Mouse (Mus musculus): ENCODE results near the gene Urah. TPM values are rescaled to one million over a fixed set of nuclear protein-coding genes. Genes with fewer than 3 reads are reported as not detected.
A peak's percentile ranks its signal among the peaks of the same experiment; 100 is the strongest.

The Urah gene
- polyA plus RNA-seq, 1 experiment, result 49.4 TPM

DNA sequence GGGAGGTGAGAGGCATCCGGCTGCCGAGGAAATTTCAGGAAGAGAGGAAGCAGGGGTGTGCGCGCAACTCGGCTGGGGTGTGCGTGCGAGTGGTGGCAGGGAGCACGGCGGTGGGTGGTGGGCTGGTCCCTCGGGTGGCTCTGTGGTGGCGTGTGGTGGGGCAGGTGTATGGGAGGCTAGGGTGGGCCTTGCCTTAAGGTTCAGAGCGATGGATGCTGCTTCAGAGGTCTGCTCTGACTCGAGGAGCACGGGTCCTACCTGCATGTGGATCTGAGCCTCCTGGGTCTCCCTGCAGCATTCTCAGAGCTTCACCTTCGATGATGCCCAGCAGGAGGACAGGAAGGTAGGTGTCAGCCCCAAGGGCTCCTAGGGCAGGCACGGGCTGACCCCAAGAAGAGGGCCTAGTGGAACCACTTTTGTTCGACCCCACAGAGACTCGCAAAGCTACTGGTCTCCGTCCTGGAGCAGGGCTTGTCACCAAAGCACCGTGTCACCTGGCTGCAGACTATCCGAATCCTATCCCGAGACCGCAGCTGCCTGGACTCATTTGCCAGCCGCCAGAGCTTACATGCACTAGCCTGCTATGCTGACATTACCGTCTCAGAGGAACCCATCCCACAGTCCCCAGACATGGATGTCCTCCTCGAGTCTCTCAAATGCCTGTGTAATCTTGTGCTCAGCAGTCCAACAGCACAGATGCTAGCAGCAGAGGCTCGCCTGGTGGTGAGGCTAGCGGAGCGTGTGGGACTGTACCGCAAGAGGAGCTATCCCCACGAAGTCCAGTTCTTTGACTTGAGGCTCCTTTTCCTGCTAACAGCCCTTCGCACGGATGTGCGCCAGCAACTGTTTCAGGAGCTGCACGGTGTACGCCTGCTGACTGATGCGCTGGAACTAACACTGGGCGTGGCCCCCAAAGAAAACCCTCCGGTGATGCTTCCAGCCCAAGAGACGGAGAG, 23.0 kb downstream of the Urah start, which contains the start of gene Bet1l:
Gene Bet1l, minus strand, starts transcription at position 28 of the 956 bp plus-strand sequence.
- no peak for DNase-seq (ENCODE audit: low read depth, low spot score)
- WGBS, result 16% methylated on average over 40 of the region's 40 CpGs

DNA sequence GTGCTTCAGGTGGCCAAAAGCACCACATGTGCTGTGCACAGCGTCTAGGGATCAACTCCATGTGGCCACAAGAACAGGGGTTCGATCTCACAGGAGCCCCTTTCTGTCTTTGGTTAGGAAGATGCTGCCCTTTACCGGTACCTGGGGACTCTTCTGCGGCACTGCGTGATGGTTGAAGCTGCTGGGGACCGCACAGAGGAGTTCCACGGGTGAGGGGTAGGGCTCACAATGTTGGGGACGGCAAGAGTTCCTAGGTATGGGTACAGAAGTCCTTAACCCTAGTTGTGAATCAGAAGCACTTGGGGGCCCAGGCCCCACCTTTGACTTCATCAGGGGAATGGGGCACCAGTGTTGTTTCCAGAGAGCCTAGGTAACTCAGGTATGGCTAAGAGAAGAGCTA, 23.9 kb downstream of the Urah start:
- DNase-seq (ENCODE audit: low read depth, low spot score), result no peak
- 93% methylated on average over 8 of the region's 8 CpGs for WGBS

DNA sequence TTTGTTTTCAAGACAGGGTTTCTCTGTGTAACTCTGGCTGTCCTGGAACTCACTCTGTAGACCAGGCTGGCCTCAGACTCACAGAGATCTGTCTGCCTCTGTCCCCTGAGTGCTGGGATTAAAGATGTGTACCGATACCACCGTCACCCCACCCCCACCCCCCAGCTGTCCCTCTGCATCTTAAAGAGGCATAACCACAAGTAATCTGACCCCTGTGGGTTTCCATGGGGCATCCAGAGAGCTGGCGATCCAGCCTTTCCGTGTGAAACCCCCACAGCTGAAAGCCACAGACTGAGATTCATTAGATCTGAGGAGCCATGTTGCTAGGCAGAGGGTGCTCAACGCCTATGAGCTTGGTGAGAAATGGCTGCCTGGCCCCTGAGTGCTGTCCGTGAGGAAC, 25.2 kb downstream of the Urah start:
- 79% methylated on average over 6 of the region's 6 CpGs for WGBS
- no peak for DNase-seq (ENCODE audit: low read depth, low spot score)

DNA sequence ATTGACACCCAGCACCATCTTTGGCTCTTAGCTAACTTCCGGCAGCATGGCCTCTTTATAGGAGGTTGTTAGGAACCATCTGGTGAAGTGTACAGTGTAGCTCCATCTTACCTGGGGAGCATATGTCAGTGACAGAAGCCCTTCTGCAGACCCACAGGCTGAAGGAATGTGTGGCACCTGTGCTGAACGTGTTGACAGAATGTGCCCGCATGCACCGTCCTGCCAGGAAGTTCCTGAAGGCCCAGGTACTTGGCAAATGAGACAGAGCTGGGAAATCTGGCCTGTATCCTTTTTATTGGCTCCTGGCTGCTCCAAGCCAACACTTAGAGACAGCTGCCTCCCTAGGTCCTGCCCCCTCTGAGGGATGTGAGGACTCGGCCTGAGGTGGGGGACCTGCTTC, 25.9 kb downstream of the Urah start:
- DNase-seq (ENCODE audit: low read depth, low spot score), result no peak
- 77% methylated on average over 5 of the region's 5 CpGs for WGBS

DNA sequence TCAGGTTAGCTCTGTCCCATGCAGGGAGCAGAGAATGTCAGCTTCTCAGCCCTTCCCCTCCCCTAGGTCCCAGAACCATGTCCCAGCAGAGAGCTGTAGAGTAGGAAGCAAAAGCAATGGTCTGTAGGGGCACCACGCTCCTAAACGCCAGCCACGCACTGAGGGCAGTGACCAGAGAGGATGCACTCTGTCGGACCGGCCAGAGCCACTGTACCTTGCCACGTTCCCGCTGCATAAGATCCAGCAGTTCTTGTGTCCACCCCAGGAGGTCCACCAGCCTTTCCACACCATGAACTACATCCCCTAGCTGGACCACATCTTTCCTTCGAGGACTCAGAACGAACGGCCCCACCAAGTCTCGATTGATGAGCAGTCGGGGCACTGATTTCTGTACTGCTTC, 29.9 kb downstream of the Urah start:
- 92% methylated on average over 12 of the region's 12 CpGs for WGBS
- no peak for DNase-seq (ENCODE audit: low read depth, low spot score)

DNA sequence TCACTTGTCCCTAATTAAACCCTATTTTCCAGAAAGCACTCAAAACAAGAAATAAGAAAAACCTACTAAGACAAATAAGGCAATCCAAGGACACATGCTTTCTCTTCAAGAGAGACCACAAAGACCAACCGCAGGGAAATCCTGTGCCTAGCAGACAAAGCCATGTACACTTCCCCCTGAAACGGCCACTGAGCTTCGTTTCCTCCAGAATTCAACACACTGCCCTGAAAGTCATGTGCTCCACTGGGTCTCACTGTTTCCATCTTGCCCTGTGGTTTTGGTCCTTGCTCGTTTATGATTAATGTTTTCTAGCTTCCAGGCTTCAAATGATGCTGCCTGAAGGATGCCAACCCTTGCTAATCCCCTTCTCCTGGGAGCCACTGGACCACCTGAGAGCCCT, 39.4 kb downstream of the Urah start:
- 87% methylated on average over 4 of the region's 4 CpGs for WGBS
- no peak for DNase-seq (ENCODE audit: low read depth, low spot score)

DNA sequence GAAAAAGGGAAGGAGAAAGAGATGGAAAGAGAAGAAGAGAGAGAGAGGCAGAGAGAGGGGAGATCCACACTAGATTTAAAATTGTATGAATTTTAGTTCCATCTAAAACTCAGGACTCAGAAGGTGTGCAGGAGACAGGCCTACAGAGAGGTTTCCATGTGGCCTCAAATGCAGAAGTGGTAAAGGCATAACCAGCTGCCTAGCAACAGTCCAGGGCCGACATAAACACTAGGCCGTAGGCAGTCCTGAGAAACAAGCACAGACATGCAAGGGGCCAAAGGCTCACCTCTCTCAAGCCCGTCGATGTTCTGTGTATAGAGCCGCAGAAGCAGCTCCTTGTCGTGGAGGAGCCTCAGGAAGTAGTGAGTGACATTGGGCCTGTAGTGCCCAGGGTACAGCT, 42.5 kb downstream of the Urah start:
- no peak for DNase-seq (ENCODE audit: low read depth, low spot score)
- 84% methylated on average over 6 of the region's 6 CpGs for WGBS

DNA sequence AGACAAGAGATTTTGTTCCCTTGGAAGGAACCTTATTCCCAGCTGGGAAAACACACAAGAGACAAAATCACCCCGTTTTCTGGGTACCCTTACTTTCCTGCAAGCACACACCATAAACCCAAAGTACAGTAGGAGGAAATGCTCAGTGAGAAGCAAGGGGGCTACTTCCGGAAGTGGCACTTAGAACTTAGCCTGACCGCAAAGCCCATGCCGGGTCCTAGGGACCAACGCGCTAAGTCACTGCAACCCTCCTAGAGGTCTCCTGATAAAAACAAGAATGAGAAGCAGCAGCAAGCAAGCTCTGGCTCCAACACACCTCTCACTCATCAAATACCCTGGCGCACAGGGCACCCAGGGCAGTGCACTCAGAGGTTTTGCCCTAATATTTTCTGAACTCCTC, 44.5 kb downstream of the Urah start:
- 83% methylated on average over 7 of the region's 7 CpGs for WGBS
- DNase-seq (ENCODE audit: low read depth, low spot score), result no peak

DNA sequence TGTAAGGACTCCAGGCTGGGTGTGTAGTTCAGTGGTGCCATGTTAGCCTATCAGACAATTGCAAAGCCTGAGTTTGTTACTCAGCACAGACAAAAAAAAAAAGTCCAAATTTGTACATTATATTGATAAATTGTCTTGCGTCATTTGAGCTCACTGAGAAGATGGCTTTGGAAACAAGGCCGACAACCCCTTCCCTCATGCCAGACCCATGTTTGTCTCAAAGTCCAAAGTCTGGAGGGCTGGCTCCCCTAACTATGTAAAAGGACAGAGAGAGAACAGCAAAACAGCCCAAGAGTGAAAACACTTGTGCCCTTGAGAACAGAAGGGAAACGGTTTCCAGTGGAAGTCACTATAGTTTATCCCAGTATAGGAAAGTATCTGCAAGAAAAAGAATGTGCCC, 45.6 kb downstream of the Urah start:
- 58% methylated on average over 3 of the region's 3 CpGs for WGBS
- DNase-seq (ENCODE audit: low read depth, low spot score), result no peak

DNA sequence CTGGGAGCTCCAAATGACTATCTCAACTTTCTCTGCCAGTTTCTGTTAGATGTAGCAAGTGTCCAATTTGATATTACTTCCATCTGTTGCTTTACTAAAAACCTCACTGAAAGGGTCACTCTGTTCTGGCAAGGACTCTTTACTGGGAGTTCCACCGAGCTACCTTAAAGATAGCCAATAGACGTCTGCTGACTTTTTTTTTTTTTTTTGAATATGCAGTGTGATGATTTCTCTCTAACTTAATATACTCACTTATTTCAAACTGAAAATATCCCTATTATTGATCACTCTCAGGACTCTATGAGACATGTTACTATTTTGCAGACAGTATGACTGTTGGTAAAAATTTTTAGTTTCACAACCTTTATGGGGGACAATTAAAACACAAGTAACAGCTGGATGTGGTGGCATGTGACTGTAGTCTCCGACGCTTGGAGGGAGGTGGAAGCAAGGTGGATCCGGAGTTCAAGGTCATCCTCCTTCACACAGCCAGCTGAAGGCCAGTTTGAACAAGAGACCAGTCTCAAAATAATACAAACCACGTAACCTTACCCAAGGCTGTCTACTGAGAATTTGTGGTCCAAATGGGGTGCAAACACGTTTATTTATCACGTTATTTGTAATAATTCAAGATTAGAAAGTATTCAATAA, 46.2 kb downstream of the Urah start:
- no peak for DNase-seq (ENCODE audit: low read depth, low spot score)
- 4% methylated on average over 8 of the region's 8 CpGs for WGBS

DNA sequence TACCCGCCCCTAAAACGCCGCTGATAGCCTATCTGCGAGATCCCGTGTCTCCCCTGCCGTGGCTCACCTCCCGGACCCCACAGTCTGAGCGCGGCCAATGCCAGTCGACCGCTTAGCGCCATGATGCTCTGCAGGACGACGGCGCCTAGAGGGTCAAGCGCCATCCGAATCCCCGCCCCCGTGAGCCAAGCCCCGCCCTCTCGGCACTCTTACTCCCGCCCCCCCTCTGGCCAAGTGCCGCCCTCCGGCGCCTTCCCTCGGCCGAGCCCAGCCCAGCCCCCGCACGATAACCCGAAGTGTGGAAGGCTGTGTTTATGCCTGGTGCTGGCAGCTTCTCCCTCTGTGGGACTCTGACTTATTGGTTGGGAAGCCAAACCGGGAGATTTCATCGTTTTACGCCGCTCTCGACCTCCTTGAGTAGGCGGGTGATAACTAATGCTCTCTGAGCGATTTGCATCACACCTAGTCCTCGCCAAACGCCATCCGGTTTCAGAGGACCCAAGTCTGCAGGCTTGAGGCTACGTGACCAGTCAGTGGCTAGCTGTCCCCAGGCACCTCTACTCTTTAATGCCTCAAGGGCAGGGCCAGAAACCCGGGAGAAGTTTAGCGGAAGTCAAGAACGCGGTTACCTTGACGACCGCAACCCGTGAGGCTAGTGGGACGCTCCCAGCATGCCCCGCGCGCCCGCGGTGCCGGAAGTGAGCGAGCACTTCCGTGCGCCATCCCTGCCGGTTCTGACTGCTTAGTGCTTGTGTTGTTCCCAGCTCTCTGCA, 47.1 kb downstream of the Urah start, which contains the start of the genes Psmd13 and Sirt3:
Gene Psmd13, plus strand, starts transcription at position 273 of the 773 bp plus-strand sequence.
Gene Sirt3, minus strand, starts transcription at position 614 of the 773 bp plus-strand sequence.
- peak; percentile 84 for DNase-seq (ENCODE audit: low read depth, low spot score)
- under 1% methylated on average over 59 of the region's 59 CpGs for WGBS

DNA sequence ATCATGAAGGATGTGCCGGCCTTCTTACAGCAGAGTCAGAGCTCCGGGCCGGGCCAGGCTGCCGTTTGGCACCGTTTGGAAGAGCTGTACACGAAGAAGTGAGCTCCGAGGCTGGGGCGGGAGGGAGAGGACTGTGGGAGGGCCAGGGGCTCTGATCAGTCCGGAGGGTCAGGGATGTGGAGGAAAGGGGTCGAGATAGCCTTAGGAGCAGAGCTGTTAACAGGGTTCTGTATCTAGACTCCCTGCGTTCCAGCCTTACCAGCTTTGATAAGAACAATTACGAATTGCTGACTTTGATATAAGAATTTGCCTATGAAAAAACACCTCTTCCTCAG, 47.6 kb downstream of the Urah start:
- WGBS, result under 1% methylated on average over 12 of the region's 12 CpGs
- DNase-seq (ENCODE audit: low read depth, low spot score), result no peak

Other genes starting within 250 kb of the Urah start
- gene Olfr46, start 233.7 kb upstream of the Urah start, polyA plus RNA-seq (2012; rRNA removed), result not detected in 2 replicates
- gene Olfr61, start 206.0 kb upstream of the Urah start, polyA plus RNA-seq (2012; rRNA removed), result not detected in 2 replicates
- gene Olfr53, start 188.6 kb upstream of the Urah start, polyA plus RNA-seq (2012; rRNA removed), result not detected in 2 replicates
- not detected in 2 replicates for gene Olfr539, start 175.1 kb upstream of the Urah start, polyA plus RNA-seq (2012; rRNA removed)
- gene Olfr45, start 153.1 kb upstream of the Urah start, polyA plus RNA-seq (2012; rRNA removed), result not detected in 2 replicates
- not detected in 2 replicates for gene Olfr541, start 137.8 kb upstream of the Urah start, polyA plus RNA-seq (2012; rRNA removed)
- gene Cyp2e1, start 71.3 kb upstream of the Urah start, polyA plus RNA-seq (2012; rRNA removed), result 0.75 and 1.4 TPM in 2 replicates
- not detected in 2 replicates for gene Syce1, start 47.2 kb upstream of the Urah start, polyA plus RNA-seq (2012; rRNA removed)
- 0.15 and 0.20 TPM in 2 replicates for gene Zfp941, start 12.8 kb upstream of the Urah start, polyA plus RNA-seq (2012; rRNA removed)
- gene Scgb1c1, start 10.5 kb downstream of the Urah start, polyA plus RNA-seq (2012; rRNA removed), result not detected in 2 replicates
- not detected in 2 replicates for gene Odf3, start 12.8 kb downstream of the Urah start, polyA plus RNA-seq (2012; rRNA removed)
- gene Gm45785, start 21.3 kb downstream of the Urah start, polyA plus RNA-seq (2012; rRNA removed), result not detected in 2 replicates
- gene Ric8a, start 21.9 kb downstream of the Urah start, polyA plus RNA-seq (2012; rRNA removed), result 93.2 and 103 TPM in 2 replicates
- gene Bet1l, start 22.6 kb downstream of the Urah start, polyA plus RNA-seq (2012; rRNA removed), result 22.0 and 22.5 TPM in 2 replicates
- gene Psmd13, start 47.0 kb downstream of the Urah start, polyA plus RNA-seq (2012; rRNA removed), result 79.6 and 86.8 TPM in 2 replicates
- gene Sirt3, start 47.3 kb downstream of the Urah start, polyA plus RNA-seq (2012; rRNA removed), result 18.4 and 23.3 TPM in 2 replicates
- 3.4 and 4.4 TPM in 2 replicates for gene Cox8b, start 65.4 kb downstream of the Urah start, polyA plus RNA-seq (2012; rRNA removed)
- gene Nlrp6, start 85.9 kb downstream of the Urah start, polyA plus RNA-seq (2012; rRNA removed), result 93.6 and 138 TPM in 2 replicates
- 20.5 and 23.1 TPM in 2 replicates for gene Pgghg, start 106.4 kb downstream of the Urah start, polyA plus RNA-seq (2012; rRNA removed)
- 0.86 and 0.95 TPM in 2 replicates for gene Ifitm5, start 115.3 kb downstream of the Urah start, polyA plus RNA-seq (2012; rRNA removed)
- not detected in 2 replicates for gene Gm45717, start 120.9 kb downstream of the Urah start, polyA plus RNA-seq (2012; rRNA removed)
- gene Ifitm2, start 121.0 kb downstream of the Urah start, polyA plus RNA-seq (2012; rRNA removed), result 596 and 675 TPM in 2 replicates
- 138 and 161 TPM in 2 replicates for gene Ifitm1, start 132.2 kb downstream of the Urah start, polyA plus RNA-seq (2012; rRNA removed)
- gene Ifitm3, start 175.8 kb downstream of the Urah start, polyA plus RNA-seq (2012; rRNA removed), result 306 and 461 TPM in 2 replicates
- 6.3 and 8.3 TPM in 2 replicates for gene Ifitm6, start 182.9 kb downstream of the Urah start, polyA plus RNA-seq (2012; rRNA removed)
- gene Gm17387, start 194.1 kb downstream of the Urah start, polyA plus RNA-seq (2012; rRNA removed), result not detected in 2 replicates
- 15.8 and 22.3 TPM in 2 replicates for gene B4galnt4, start 226.1 kb downstream of the Urah start, polyA plus RNA-seq (2012; rRNA removed)
- 101 and 143 TPM in 2 replicates for gene Pkp3, start 243.2 kb downstream of the Urah start, polyA plus RNA-seq (2012; rRNA removed)

All from large intestine, adult 2 months (tissue).